Mouse (Mus musculus) hindbrain, postnatal 0 days (tissue): Measurements from ENCODE around the gene Krt23. TPM values are rescaled to one million over a fixed set of nuclear protein-coding genes. Genes with fewer than 3 reads are reported as not detected.

Experiments
- ATAC-seq: fragments of 200-750 bp; cut with Nextera tagmentation; 2 replicates; pipeline ENCODE4 v1.8.0; 2017; ENCODE audit warnings: mild to moderate bottlenecking, moderate TSS enrichment, moderate library complexity
- DNase-seq: peaks from one replicate; pipeline ENCODE4 v3.0.0-alpha.2; 2015; ENCODE audit warnings: low spot score
- H3K27ac ChIP-seq: fragments of 300-500 bp; sonication (generic); 2 replicates; pipeline ENCODE4 v1.5.1; 2014; ENCODE audit warnings: mild to moderate bottlenecking
- H3K27me3 ChIP-seq: fragments of 300-500 bp; sonication (generic); 2 replicates; pipeline ENCODE4 v1.6.1; 2014; ENCODE audit warnings: low read length, mixed read lengths; ENCODE audit not compliant: insufficient read depth
- H3K36me3 ChIP-seq: fragments of 300-500 bp; sonication (generic); 2 replicates; pipeline ENCODE4 v1.6.1; 2014; ENCODE audit warnings: low read length, mixed read lengths; ENCODE audit not compliant: insufficient read depth
- H3K4me1 ChIP-seq: fragments of 300-500 bp; sonication (generic); 2 replicates; pipeline ENCODE4 v1.6.1; 2014; ENCODE audit warnings: antibody characterized with exemption, low read length, mixed read lengths; ENCODE audit not compliant: insufficient read depth
- H3K4me2 ChIP-seq: fragments of 300-500 bp; sonication (generic); 2 replicates; pipeline ENCODE4 v1.6.1; 2014; ENCODE audit warnings: low read depth, mild to moderate bottlenecking, low read length, moderate library complexity, mixed read lengths
- H3K4me3 ChIP-seq: fragments of 300-500 bp; sonication (generic); 2 replicates; pipeline ENCODE4 v1.5.1; 2014; ENCODE audit warnings: low read length
- H3K9ac ChIP-seq: fragments of 300-500 bp; sonication (generic); replicated peaks from 2 replicates; pipeline ENCODE4 v1.6.1; 2014; ENCODE audit warnings: mild to moderate bottlenecking, low read length, moderate library complexity, mixed read lengths
- H3K9me3 ChIP-seq: fragments of 300-500 bp; sonication (generic); 2 replicates; pipeline ENCODE4 v1.6.1; 2016; ENCODE audit warnings: low read length, mixed read lengths
- CTCF ChIP-seq: IDR thresholded peaks from 2 replicates; pipeline ENCODE4 v1.5.1; 2016; ENCODE audit warnings: antibody characterized with exemption, control low read depth, low read depth
- WGBS: fragments of 180-500 bp; shearing (Covaris S2); extraction: QIAGEN DNeasy Blood & Tissue Kit; methylation state at CpG from one replicate; pipeline ENCODE4 v1.1.7; 2014; 5-methylcytosine and 5-hydroxymethylcytosine counted together
- polyA plus RNA-seq: library from polyadenylated mRNA; unstranded; fragments of >200 nt; fragmentation: Nextera tagmentation; extraction: Ambion mirVana; gene quantifications from 2 replicates; pipeline ENCODE4 v1.2.1, GENCODE M21; 2015
- total RNA-seq: library from RNA; depleted of rRNA; stranded (reverse); fragments of >200 nt; gene quantifications from 2 replicates; pipeline ENCODE4 v1.2.3, GENCODE M21; 2014

Gene Krt23
- total and polyA plus RNA-seq, 2 experiments from 2014 or later = 0.41 TPM; not detected in 1

- no peak for TF ChIP-seq CTCF
- H3K27ac ChIP-seq = no peak overlapping the region
These were observed 20.5 kb downstream of the Krt23 start for GRCm38 (mm10) chr11:99472405-99472804.

GRCm38 (mm10) chr11:99471946-99472345, 21.0 kb downstream of the Krt23 start:
- Histone ChIP-seq H3K9me3 (no peaks in the 10 kb centered on the region), H3K27me3 (no peaks in the 10 kb centered on the region), H3K4me1 (no peaks in the 10 kb centered on the region), H3K4me2 (no peak overlapping the region), H3K27ac (no peak overlapping the region), H3K4me3 (no peak overlapping the region), H3K9ac (no peak overlapping the region), H3K36me3 (no peaks in the 10 kb centered on the region)
- DNase-seq = no peak
- no peak for TF ChIP-seq CTCF
- no peak for ATAC-seq
- WGBS = 91% methylated on average over 6 of the region's 6 CpGs

More at GRCm38 (mm10) chr11:99472405-99472804, 20.5 kb downstream of the Krt23 start:
- 70% methylated on average over 4 of the region's 4 CpGs for WGBS
- Histone ChIP-seq H3K4me1 (no peaks in the 10 kb centered on the region), H3K36me3 (no peaks in the 10 kb centered on the region), H3K4me3 (no peak overlapping the region), H3K9ac (no peak overlapping the region), H3K27me3 (no peaks in the 10 kb centered on the region), H3K9me3 (no peaks in the 10 kb centered on the region), H3K4me2 (no peak overlapping the region)
- no peak for ATAC-seq
- no peak for DNase-seq

- Histone ChIP-seq H3K4me2 (no peak overlapping the region), H3K4me3 (no peak overlapping the region), H3K27me3 (no peaks in the 10 kb centered on the region), H3K9ac (no peak overlapping the region), H3K4me1 (no peaks in the 10 kb centered on the region), H3K36me3 (no peaks in the 10 kb centered on the region), H3K9me3 (no peaks in the 10 kb centered on the region), H3K27ac (no peak overlapping the region)
- 93% methylated on average over 4 of the region's 4 CpGs for WGBS
- TF ChIP-seq CTCF = no peak
- DNase-seq (no peak), ATAC-seq (no peak)
These were observed 23.7 kb downstream of the Krt23 start for GRCm38 (mm10) chr11:99469228-99469627.

GRCm38 (mm10) chr11:99468566-99468965, 24.4 kb downstream of the Krt23 start:
- H3K9me3 ChIP-seq = no peaks in the 10 kb centered on the region
- H3K9ac ChIP-seq = no peak overlapping the region
- H3K4me1 ChIP-seq = no peaks in the 10 kb centered on the region
- WGBS = 88% methylated on average over 11 of the region's 11 CpGs
- ATAC-seq (no peak), DNase-seq (no peak)
- no peak overlapping the region for H3K4me3 ChIP-seq
- no peaks in the 10 kb centered on the region for H3K36me3 ChIP-seq
- H3K27me3 ChIP-seq = no peaks in the 10 kb centered on the region
- H3K27ac ChIP-seq = no peak overlapping the region
- H3K4me2 ChIP-seq = no peak overlapping the region
- TF ChIP-seq CTCF = no peak

GRCm38 (mm10) chr11:99466316-99466715, 26.6 kb downstream of the Krt23 start:
- TF ChIP-seq CTCF = no peak
- Histone ChIP-seq H3K9ac (no peak overlapping the region), H3K27me3 (no peaks in the 10 kb centered on the region), H3K4me3 (no peak overlapping the region), H3K36me3 (no peaks in the 10 kb centered on the region), H3K4me1 (no peaks in the 10 kb centered on the region), H3K9me3 (no peaks in the 10 kb centered on the region), H3K4me2 (no peak overlapping the region), H3K27ac (no peak overlapping the region)
- peak; percentile 7 for DNase-seq
- 37% methylated on average over 7 of the region's 7 CpGs for WGBS
- no peak for ATAC-seq

- Histone ChIP-seq H3K9ac (no peak overlapping the region), H3K9me3 (no peaks in the 10 kb centered on the region), H3K27me3 (no peaks in the 10 kb centered on the region), H3K36me3 (no peaks in the 10 kb centered on the region), H3K4me2 (no peak overlapping the region), H3K4me3 (no peak overlapping the region), H3K27ac (no peak overlapping the region), H3K4me1 (no peaks in the 10 kb centered on the region)
- ATAC-seq (no peak), DNase-seq (peak; percentile 93)
- peak; percentile 86 for TF ChIP-seq CTCF
- 11% methylated on average over 5 of the region's 5 CpGs for WGBS
These were observed 28.1 kb downstream of the Krt23 start for GRCm38 (mm10) chr11:99464836-99465235.

- Histone ChIP-seq H3K4me3 (no peak overlapping the region), H3K9me3 (no peaks in the 10 kb centered on the region), H3K27ac (no peak overlapping the region), H3K36me3 (no peaks in the 10 kb centered on the region), H3K4me1 (no peaks in the 10 kb centered on the region), H3K9ac (no peak overlapping the region), H3K27me3 (no peaks in the 10 kb centered on the region), H3K4me2 (no peak overlapping the region)
- DNase-seq (peak; percentile 88), ATAC-seq (no peak)
- 12% methylated on average over 8 of the region's 8 CpGs for WGBS
- peak; percentile 97 for TF ChIP-seq CTCF
These were observed 29.8 kb downstream of the Krt23 start for GRCm38 (mm10) chr11:99463155-99463554.
